Mouse (Mus musculus) liver, embryonic 15.5 days (tissue): ENCODE data around the gene Ppp1r17. TPM values are rescaled to one million over a fixed set of nuclear protein-coding genes. Genes with fewer than 3 reads are reported as not detected.

Experiments
- ATAC-seq: fragments of 200-750 bp; cut with Nextera tagmentation; 2 replicates; pipeline ENCODE4 v1.8.0; 2017; ENCODE audit warnings: moderate number of reproducible peaks, mild to moderate bottlenecking, moderate library complexity; ENCODE audit not compliant: insufficient read depth
- H3K27ac ChIP-seq: fragments of 300-500 bp; sonication (generic); replicated peaks from 2 replicates; pipeline ENCODE4 v1.5.1; 2015; ENCODE audit warnings: mild to moderate bottlenecking, inconsistent platforms
- H3K27me3 ChIP-seq: fragments of 300-500 bp; sonication (generic); 2 replicates; pipeline ENCODE4 v1.6.1; 2015; ENCODE audit warnings: mild to moderate bottlenecking, inconsistent platforms
- H3K36me3 ChIP-seq: fragments of 300-500 bp; sonication (generic); replicated peaks from 2 replicates; pipeline ENCODE4 v1.6.1; 2015; ENCODE audit warnings: moderate library complexity, mild to moderate bottlenecking, inconsistent platforms
- H3K4me1 ChIP-seq: fragments of 300-500 bp; sonication (generic); replicated peaks from 2 replicates; pipeline ENCODE4 v1.6.1; 2015; ENCODE audit warnings: inconsistent platforms
- H3K4me2 ChIP-seq: fragments of 300-500 bp; sonication (generic); 2 replicates; pipeline ENCODE4 v1.6.1; 2015; ENCODE audit warnings: moderate library complexity, mild to moderate bottlenecking, inconsistent platforms
- H3K4me3 ChIP-seq: fragments of 300-500 bp; sonication (generic); replicated peaks from 2 replicates; pipeline ENCODE4 v1.5.1; 2015; ENCODE audit warnings: mild to moderate bottlenecking, inconsistent platforms
- H3K9ac ChIP-seq: fragments of 300-500 bp; sonication (generic); 2 replicates; pipeline ENCODE4 v1.6.1; 2015; ENCODE audit warnings: moderate library complexity, mild to moderate bottlenecking, inconsistent platforms
- H3K9me3 ChIP-seq: fragments of 300-500 bp; sonication (generic); replicated peaks from 2 replicates; pipeline ENCODE4 v1.6.1; 2016; ENCODE audit warnings: inconsistent platforms
- WGBS: fragments of 180-500 bp; shearing (Covaris S2); methylation state at CpG from one replicate; pipeline ENCODE4 v1.1.7; 2015; ENCODE audit warnings: mixed read lengths; ENCODE audit not compliant: insufficient replicate concordance; 5-methylcytosine and 5-hydroxymethylcytosine counted together
- polyA plus RNA-seq: library from polyadenylated mRNA; unstranded; fragments of >200 nt; fragmentation: Nextera tagmentation; extraction: Ambion mirVana; gene quantifications from 2 replicates; pipeline ENCODE4 v1.2.1, GENCODE M21; 2015

The Ppp1r17 gene
- polyA plus RNA-seq, result not detected in 2 replicates

- H3K36me3 ChIP-seq, result no peaks in the 10 kb centered on the region
- H3K9ac ChIP-seq, result no peak within 1 kb of the TSS
- H3K4me2 ChIP-seq, result no peak within 1 kb of the TSS
- no peaks in the 10 kb centered on the region for H3K27me3 ChIP-seq
- WGBS, result 65% methylated on average over 16 of the region's 16 CpGs
- H3K4me3 ChIP-seq, result no peak within 1 kb of the TSS
- no peaks in the 10 kb centered on the region for H3K4me1 ChIP-seq
- no peak for ATAC-seq
- no peaks in the 10 kb centered on the region for H3K9me3 ChIP-seq
- no peak within 1 kb of the TSS for H3K27ac ChIP-seq
Observed at GRCm38 (mm10) chr6:56017291-56017994, at the start of gene Ppp1r17. Gene Ppp1r17 (plus strand): TSS chr6:56017497.

DNA sequence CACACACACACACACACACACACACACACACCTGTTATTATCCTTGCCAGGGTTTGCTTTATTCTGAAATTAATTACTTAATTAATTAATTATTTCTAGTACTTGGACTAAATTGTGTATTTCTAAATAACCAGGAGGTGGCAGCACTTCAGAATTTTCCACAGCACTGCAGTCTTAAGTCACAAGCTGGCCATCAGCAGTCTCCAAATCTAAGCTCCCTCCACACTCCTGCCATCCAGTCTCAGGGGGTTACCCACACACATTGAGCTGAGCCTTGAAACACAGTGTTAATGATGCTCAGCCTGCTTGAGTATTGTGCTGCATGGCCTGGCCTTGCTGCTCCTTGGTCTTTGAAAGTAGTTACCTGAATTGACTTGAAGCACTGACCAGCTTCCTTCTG lies 44.3 kb upstream of the Ppp1r17 start:
- Histone ChIP-seq H3K9me3 (no peaks in the 10 kb centered on the region), H3K27ac (no peak overlapping the region), H3K4me1 (no peaks in the 10 kb centered on the region), H3K4me3 (no peak overlapping the region), H3K4me2 (no peak overlapping the region), H3K9ac (no peak overlapping the region), H3K27me3 (no peaks in the 10 kb centered on the region), H3K36me3 (no peaks in the 10 kb centered on the region)
- ATAC-seq, result no peak

GRCm38 (mm10) chr6:55979766-55980165 lies 37.5 kb upstream of the Ppp1r17 start:
- ATAC-seq, result no peak
- Histone ChIP-seq H3K36me3 (no peaks in the 10 kb centered on the region), H3K27me3 (no peaks in the 10 kb centered on the region), H3K9me3 (no peaks in the 10 kb centered on the region), H3K4me3 (no peak overlapping the region), H3K27ac (no peak overlapping the region), H3K9ac (no peak overlapping the region), H3K4me1 (no peaks in the 10 kb centered on the region), H3K4me2 (no peak overlapping the region)
- 43% methylated on average over 2 of the region's 2 CpGs for WGBS

GRCm38 (mm10) chr6:56008711-56009110 lies 8.6 kb upstream of the Ppp1r17 start:
- H3K36me3 ChIP-seq, result no peaks in the 10 kb centered on the region
- H3K4me3 ChIP-seq, result no peak overlapping the region
- H3K27me3 ChIP-seq, result no peaks in the 10 kb centered on the region
- no peak for ATAC-seq
- H3K27ac ChIP-seq, result no peak overlapping the region
- WGBS, result 48% methylated on average over 4 of the region's 4 CpGs
- no peak overlapping the region for H3K4me2 ChIP-seq
- no peaks in the 10 kb centered on the region for H3K4me1 ChIP-seq
- H3K9me3 ChIP-seq, result no peaks in the 10 kb centered on the region
- no peak overlapping the region for H3K9ac ChIP-seq

- no peaks in the 10 kb centered on the region for H3K9me3 ChIP-seq
- ATAC-seq, result no peak
- no peak overlapping the region for H3K9ac ChIP-seq
- 51% methylated on average over 5 of the region's 5 CpGs for WGBS
- H3K27ac ChIP-seq, result no peak overlapping the region
- no peaks in the 10 kb centered on the region for H3K36me3 ChIP-seq
- no peak overlapping the region for H3K4me2 ChIP-seq
- H3K4me1 ChIP-seq, result no peaks in the 10 kb centered on the region
- no peak overlapping the region for H3K4me3 ChIP-seq
- no peaks in the 10 kb centered on the region for H3K27me3 ChIP-seq
Observed at GRCm38 (mm10) chr6:56012384-56012783, 4.9 kb upstream of the Ppp1r17 start.

- 3% methylated on average over 2 of the region's 2 CpGs for WGBS
- Histone ChIP-seq H3K27ac (no peak overlapping the region), H3K4me1 (no peaks in the 10 kb centered on the region), H3K9me3 (no peaks in the 10 kb centered on the region), H3K9ac (no peak overlapping the region), H3K27me3 (no peaks in the 10 kb centered on the region), H3K36me3 (no peaks in the 10 kb centered on the region), H3K4me3 (no peak overlapping the region), H3K4me2 (no peak overlapping the region)
- no peak for ATAC-seq
Observed at GRCm38 (mm10) chr6:56019632-56020031, 2.3 kb downstream of the Ppp1r17 start.

- WGBS, result 45% methylated on average over 2 of the region's 2 CpGs
- H3K4me1 ChIP-seq, result no peaks in the 10 kb centered on the region
- H3K36me3 ChIP-seq, result no peaks in the 10 kb centered on the region
- H3K9me3 ChIP-seq, result no peaks in the 10 kb centered on the region
- ATAC-seq, result no peak
- H3K4me3 ChIP-seq, result no peak overlapping the region
- no peak overlapping the region for H3K27ac ChIP-seq
- H3K4me2 ChIP-seq, result no peak overlapping the region
- H3K27me3 ChIP-seq, result no peaks in the 10 kb centered on the region
- H3K9ac ChIP-seq, result no peak overlapping the region
Observed at GRCm38 (mm10) chr6:56025533-56025932, 8.2 kb downstream of the Ppp1r17 start.

GRCm38 (mm10) chr6:56027318-56027717 lies 10.0 kb downstream of the Ppp1r17 start:
- H3K27me3 ChIP-seq, result no peaks in the 10 kb centered on the region
- H3K9ac ChIP-seq, result no peak overlapping the region
- 70% methylated on average over 6 of the region's 6 CpGs for WGBS
- no peaks in the 10 kb centered on the region for H3K4me1 ChIP-seq
- no peak overlapping the region for H3K4me3 ChIP-seq
- no peaks in the 10 kb centered on the region for H3K36me3 ChIP-seq
- ATAC-seq, result no peak
- no peak overlapping the region for H3K27ac ChIP-seq
- no peak overlapping the region for H3K4me2 ChIP-seq
- H3K9me3 ChIP-seq, result no peaks in the 10 kb centered on the region

DNA sequence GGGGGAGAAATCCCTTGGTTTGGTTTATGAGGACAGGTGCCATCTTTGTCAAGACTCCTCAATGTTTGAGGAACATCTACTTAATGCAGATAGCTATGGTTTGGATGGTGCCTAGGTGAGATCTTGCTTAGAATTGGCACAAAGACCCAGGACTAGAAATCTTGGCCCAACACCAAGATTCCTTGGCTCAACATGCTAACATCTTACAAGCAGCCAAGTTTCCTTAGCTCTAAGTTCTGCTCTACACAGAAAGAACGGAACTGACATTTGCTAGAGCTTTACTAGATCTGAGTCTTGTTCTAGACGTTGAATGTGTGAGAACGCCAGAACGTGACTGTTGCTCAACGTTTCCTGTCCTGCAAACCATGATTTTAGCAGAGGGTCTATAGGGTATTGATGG lies 10.7 kb downstream of the Ppp1r17 start:
- 61% methylated on average over 5 of the region's 5 CpGs for WGBS
- Histone ChIP-seq H3K27ac (no peak overlapping the region), H3K36me3 (no peaks in the 10 kb centered on the region), H3K9ac (no peak overlapping the region), H3K4me1 (no peaks in the 10 kb centered on the region), H3K4me3 (no peak overlapping the region), H3K4me2 (no peak overlapping the region), H3K9me3 (no peaks in the 10 kb centered on the region), H3K27me3 (no peaks in the 10 kb centered on the region)
- no peak for ATAC-seq

GRCm38 (mm10) chr6:56029986-56030385 lies 12.7 kb downstream of the Ppp1r17 start:
- H3K4me1 ChIP-seq, result no peaks in the 10 kb centered on the region
- no peak overlapping the region for H3K4me3 ChIP-seq
- no peaks in the 10 kb centered on the region for H3K27me3 ChIP-seq
- H3K36me3 ChIP-seq, result no peaks in the 10 kb centered on the region
- H3K4me2 ChIP-seq, result no peak overlapping the region
- WGBS, result 62% methylated on average over 5 of the region's 5 CpGs
- H3K27ac ChIP-seq, result no peak overlapping the region
- ATAC-seq, result no peak
- no peak overlapping the region for H3K9ac ChIP-seq
- no peaks in the 10 kb centered on the region for H3K9me3 ChIP-seq

DNA sequence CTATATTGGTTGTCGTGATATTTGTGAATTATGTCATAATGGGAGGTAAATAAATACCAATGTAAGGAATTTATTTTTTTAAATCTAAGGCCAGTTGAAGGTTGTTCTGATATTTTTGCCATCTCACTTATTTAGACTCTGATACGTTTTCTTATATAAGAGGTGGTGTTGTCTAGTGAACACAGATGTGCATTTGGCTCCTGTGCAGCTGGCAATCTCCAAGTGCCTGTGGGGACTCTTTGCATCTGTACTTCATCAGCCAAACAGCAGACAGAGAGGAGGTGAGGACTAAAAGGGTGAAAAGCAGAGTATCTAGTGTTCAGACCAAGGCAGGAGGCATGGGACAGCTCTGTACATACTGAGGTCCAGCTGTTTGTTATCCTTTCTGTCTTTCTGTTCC lies 14.9 kb downstream of the Ppp1r17 start:
- H3K27me3 ChIP-seq, result no peaks in the 10 kb centered on the region
- no peak overlapping the region for H3K4me3 ChIP-seq
- ATAC-seq, result no peak
- WGBS, result 55% methylated on average over 2 of the region's 2 CpGs
- no peak overlapping the region for H3K4me2 ChIP-seq
- no peaks in the 10 kb centered on the region for H3K36me3 ChIP-seq
- no peaks in the 10 kb centered on the region for H3K4me1 ChIP-seq
- no peaks in the 10 kb centered on the region for H3K9me3 ChIP-seq
- no peak overlapping the region for H3K9ac ChIP-seq
- no peak overlapping the region for H3K27ac ChIP-seq

- H3K27ac ChIP-seq, result no peak overlapping the region
- H3K9me3 ChIP-seq, result no peaks in the 10 kb centered on the region
- no peaks in the 10 kb centered on the region for H3K36me3 ChIP-seq
- WGBS, result 57% methylated on average over 10 of the region's 10 CpGs
- H3K4me1 ChIP-seq, result no peaks in the 10 kb centered on the region
- ATAC-seq, result no peak
- no peak overlapping the region for H3K9ac ChIP-seq
- H3K4me2 ChIP-seq, result no peak overlapping the region
- no peaks in the 10 kb centered on the region for H3K27me3 ChIP-seq
- H3K4me3 ChIP-seq, result no peak overlapping the region
Observed at GRCm38 (mm10) chr6:56035054-56035453, 17.8 kb downstream of the Ppp1r17 start.
